Mouse (Mus musculus): ENCODE results near the gene Ptprd.

Ptprd gene

DNA sequence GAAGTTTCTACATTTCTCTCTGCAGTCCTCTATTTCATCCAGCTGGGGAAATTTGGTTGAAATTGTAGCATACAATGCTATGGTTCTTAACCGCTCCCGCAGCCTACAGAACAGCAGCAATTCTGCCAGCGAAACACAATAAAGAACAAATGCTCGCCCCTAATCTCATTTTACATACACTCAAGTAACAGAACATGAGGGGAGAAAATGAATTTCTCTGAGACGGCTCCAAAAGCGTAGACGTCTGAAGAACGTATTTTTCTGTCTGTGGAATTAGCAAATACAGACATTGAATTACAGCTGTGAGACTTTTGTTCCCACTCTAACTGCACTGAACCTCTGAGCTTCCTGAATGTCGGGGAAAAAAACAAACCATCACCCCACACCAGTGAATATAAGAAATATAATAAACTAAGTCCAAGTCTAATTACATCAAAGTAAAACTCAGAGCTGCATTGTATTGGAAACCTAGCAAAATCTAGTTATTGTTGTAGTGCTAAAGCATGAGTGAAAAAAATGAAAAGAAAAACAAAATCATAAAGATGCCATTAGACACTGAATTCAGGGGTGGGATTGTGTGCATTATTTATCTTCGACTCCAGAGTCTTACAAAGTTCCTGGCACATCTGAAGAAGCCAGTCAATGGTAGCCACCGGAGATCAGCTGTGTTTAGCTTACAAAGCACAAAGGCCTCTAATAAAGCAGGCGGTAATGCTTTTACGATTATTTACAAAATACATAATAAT is 2187.8 kb downstream of the Ptprd start:
- no peak for DNase-seq (ENCODE audit: extremely low spot score)

- no peak for DNase-seq (ENCODE audit: extremely low spot score)
Measured at GRCm38 (mm10) chr4:76021670-76022069, 2190.1 kb downstream of the Ptprd start.

DNA sequence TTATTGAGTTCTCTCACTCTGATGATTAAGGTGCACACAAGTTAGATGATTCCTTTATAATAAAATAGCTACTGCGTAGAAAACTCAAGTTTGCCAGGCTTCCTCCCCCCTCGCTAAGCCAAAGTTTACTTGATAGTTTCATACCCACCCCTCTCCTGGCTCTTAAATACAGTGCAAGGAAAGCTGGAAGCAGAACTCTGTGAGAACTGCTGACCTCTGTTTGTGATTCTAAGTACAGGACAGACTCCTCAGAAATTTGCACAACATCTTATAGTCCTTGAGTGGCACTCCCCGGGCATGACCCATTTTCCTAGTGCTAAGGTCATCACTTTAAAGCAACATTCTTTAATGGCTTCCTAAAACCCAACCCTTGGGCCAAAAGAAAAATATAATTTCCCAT is 2196.7 kb downstream of the Ptprd start:
- DNase-seq (ENCODE audit: extremely low spot score), result no peak

DNA sequence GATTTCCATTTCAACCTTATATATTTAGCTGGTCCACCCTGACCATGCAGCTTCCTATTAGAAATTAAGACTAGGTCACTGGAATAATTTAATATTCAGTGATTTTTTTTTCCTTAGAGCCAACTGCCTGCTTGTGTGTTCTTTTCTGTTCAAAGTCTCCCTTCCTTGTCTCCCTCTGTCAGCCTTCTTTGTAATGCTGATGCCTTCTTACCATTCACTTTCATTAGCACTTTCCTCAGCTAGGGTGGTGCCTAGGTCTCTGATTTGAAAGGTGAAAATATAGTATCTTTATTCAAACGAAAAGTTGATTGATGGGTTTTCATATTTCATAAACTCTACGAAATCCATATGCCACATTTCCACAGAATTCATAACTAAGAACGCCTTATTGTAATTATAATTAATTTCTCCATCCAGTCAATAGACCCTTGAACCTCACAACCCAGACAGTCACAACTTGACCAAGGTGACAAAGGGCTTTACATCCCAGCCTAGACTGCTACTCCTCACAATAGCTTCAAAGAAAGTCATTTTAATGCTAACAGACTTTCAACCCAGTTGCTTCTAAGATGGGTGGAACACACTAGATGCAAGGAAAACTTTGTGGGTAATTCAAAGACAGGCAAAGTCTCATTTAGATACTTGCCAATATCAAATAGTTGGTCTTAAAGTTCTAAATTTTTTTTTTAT is 2197.5 kb downstream of the Ptprd start:
- DNase-seq (ENCODE audit: extremely low spot score), result no peak

DNA sequence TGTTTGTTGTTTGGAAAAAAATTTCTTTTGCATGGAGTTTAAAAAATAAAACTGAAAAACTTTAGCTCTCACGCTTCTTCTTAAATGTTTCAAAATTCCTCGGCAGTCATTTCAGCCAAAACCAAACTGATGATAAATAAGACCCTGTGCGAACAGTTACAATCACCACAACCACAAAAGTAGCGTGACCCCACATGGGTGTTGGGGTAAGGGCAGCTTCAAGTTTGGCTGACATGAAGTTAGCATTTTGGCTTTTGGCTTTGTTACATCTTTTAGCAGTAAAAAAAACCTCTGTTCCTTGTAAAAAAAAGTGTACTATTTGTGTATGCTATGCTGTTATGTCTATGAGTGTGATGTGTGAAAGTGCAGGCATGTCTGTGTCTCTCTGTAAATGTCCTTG is 2203.2 kb downstream of the Ptprd start:
- no peak for DNase-seq (ENCODE audit: extremely low spot score)

DNA sequence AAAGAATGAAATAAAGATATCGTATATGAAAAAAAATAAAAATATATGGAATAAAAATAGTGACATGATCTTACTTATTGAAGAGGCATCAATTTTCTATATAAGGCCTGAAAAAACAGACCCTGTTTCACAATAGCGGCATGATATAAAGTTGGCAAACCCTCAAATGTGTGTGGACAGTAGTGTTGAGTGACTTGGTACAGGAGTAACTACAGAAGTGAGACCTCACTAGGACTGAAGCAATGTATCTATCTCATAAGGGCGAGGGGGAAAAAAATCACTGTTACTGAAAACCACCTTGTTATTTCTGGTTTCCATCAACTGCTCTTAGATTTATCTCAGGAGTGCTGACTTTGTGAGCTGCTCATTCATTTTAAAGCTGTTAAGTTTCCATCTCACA is 2204.5 kb downstream of the Ptprd start:
- DNase-seq (ENCODE audit: extremely low spot score), result no peak

- DNase-seq (ENCODE audit: extremely low spot score), result no peak
Measured at GRCm38 (mm10) chr4:76006717-76007116, 2205.0 kb downstream of the Ptprd start.

DNA sequence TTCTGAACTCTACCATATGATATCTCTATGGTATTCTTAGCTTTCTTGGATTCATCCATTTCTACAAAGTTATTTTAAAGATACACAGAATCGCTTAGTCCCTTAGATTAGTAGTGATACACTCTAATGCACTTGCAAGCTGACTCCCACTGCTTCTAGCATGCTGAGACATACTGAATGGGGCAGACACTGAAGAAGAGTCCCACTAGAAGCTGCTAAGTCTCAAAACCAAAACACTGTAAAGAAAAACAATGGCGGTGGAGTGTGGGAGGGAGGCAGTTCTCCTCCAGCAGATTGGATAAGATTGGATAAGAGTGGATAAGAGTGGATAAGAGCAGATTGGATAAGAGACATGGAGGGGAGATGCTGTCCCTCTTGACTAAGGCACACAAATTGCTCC is 2207.6 kb downstream of the Ptprd start:
- no peak for DNase-seq (ENCODE audit: extremely low spot score)

DNA sequence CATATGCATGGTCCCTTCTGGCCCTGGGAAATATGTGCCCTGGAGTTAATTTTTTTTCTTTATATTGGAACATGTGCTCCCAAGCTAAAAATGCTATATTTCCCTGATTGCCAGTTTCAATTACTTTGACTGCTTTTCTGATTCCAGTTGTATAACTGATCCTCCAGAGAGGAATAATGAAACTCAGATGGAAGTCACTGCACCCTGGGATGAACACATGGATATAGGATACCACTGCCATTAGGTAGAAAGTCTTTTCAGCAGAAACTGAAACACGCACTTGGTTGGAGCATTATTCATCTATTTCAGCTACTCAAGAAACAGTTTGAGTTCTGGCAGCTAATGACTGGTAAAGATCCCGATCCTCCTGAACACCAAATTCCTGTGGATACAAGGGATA is 2211.5 kb downstream of the Ptprd start:
- no peak for DNase-seq (ENCODE audit: extremely low spot score)

- DNase-seq (ENCODE audit: extremely low spot score), result no peak
Measured at GRCm38 (mm10) chr4:75995841-75996240, 2215.9 kb downstream of the Ptprd start.

DNA sequence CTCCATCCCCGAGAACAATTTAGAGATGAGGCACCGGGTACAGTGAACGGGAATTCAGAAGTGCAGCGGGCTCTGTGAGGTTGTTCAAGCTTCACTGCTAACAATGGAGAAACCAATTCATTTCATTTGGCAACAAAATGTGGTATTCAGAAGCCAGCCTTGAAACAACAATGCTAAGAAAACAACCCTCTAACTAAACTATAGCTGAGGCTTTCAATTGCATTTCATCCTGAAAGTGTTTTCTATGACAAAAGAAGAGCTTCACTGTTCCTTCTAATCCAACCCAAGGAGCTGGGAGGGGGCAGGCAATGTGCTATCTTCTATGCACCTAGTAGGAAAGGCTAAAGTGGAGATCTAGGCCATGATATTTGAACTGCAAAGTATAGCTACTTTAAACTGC is 2217.2 kb downstream of the Ptprd start:
- no peak for DNase-seq (ENCODE audit: extremely low spot score)

DNA sequence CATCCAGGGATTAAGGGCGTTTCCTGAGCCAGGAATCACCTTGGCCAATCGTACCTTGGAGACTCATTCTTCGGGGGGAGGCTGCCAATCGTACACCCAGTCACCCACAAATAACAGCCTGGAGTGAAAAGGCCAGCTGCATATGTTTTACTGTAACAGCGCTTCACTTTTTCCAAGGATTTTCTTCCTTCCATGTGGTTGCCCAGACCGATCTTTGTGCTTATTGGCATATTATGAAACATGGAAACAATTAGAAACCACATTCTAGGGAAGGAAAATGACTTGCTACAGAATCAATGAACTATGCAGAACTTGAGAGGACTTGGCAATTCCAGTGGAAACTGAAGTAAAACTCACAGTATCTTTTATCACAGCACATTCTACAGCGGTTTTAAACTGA is 2218.7 kb downstream of the Ptprd start:
- DNase-seq (ENCODE audit: extremely low spot score), result no peak

DNA sequence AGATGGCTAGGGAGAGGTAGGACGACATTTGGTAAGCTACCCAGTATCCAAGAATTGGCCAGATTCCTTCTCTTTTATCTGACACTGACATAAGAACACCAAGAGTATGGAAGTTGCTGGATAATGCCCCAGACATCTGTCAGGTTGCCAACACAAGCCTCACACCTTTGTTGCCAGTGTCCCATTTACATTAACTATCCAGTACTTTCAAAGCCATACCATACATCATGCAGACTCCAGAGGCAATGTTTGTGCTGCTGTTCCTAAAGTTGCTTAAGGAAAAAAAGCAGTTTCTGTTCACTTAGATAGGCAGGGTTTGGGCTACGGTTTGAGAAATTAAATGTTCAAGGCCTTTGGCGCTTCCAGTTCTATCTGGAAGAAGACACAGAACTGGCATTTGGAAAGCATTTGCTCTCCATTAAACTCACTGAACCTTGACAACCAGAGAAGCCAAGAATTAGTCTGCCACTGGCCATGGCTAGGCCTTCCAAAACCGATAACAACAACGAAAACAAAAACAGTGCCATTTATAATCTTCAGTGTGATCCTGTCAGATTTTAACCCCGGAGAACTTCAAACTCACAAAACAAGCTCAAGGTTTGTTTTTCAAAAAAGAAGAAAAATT is 2220.0 kb downstream of the Ptprd start:
- DNase-seq (ENCODE audit: extremely low spot score), result no peak

DNA sequence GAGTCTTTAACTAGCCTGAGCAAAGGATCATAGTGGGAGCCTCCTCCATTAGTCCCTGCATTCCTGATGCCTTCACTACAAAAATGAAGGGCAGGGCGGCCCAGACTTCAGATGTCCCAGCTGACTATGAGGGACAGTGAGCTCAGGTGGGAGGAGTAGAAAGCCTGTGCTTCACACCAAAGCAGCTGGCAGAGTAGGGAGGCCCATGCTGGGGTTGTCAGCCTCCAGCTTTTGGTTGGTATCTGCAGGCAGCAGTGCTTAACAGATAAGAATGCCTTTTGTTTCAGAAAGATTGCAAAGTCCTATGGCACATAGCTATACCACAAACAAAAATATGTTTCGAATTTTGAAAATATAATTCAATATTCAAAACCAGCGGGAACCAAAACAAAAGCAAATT is 2237.0 kb downstream of the Ptprd start:
- no peak for DNase-seq (ENCODE audit: extremely low spot score)

- no peak for DNase-seq (ENCODE audit: extremely low spot score)
Measured at GRCm38 (mm10) chr4:75973322-75973721, 2238.4 kb downstream of the Ptprd start.

- no peak for DNase-seq (ENCODE audit: extremely low spot score)
Measured at GRCm38 (mm10) chr4:75969961-75970360, 2241.8 kb downstream of the Ptprd start.

DNA sequence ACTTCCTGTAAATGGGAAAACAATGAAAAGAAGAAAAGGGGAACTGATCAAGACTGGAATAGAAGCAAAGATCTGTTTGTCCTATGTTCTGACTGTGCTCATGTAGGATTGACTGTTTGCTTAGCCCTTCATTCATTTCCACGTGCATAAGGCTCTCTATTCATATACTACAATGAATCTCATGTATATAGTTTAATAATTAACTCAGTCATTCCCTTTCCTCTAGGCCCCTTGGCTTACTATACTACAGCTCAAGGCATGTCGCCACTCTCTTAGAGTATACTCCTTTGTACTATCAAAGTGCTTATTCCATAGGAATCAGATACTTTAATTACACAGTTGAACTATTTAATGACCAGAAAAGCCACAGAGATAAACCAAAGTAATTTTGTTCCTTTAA is 2243.1 kb downstream of the Ptprd start:
- no peak for DNase-seq (ENCODE audit: extremely low spot score)

- no peak for DNase-seq (ENCODE audit: extremely low spot score)
Measured at GRCm38 (mm10) chr4:75965810-75966209, 2246.0 kb downstream of the Ptprd start.

- no peak for DNase-seq (ENCODE audit: extremely low spot score)
Measured at GRCm38 (mm10) chr4:75962916-75963315, 2248.8 kb downstream of the Ptprd start.

- no peak for DNase-seq (ENCODE audit: extremely low spot score)
Measured at GRCm38 (mm10) chr4:75961865-75962264, 2249.9 kb downstream of the Ptprd start.

DNA sequence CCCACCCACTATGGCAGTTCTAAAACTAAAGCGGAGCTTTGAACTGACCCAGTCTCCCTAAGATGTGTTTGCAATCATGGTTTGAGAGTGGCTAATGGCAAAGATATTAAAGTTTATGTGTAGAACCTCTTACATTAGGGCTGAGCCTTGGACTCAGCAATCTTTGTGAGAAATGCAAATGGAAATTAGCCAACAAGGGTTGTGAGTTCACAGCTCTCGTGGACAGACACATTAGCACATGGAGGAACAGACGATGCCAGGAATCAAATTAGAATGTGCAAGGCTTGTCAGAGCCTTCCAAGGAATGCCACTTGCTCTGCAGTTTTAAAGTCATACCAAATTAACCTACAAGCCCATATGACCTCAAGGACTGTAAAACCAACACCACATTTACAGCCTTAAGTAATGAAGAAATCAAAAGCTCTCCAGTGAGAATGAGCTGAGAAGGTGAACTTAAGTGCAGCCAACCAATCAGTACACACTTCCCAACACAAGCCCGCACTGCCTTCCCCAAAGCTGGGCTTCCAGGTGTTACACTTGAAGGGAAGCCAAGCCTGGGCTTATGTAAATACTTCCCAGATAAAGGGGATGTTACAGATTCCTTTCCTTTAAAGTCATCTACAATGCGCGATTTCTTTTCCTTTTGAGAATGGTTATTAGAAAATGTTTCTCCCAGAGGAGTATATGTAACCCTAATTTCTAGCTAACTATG is 2258.3 kb downstream of the Ptprd start:
- DNase-seq (ENCODE audit: extremely low spot score), result no peak

- DNase-seq (ENCODE audit: extremely low spot score), result no peak
Measured at GRCm38 (mm10) chr4:75950582-75950981, 2261.2 kb downstream of the Ptprd start.

All from embryo, embryonic 9.5 days (tissue).